Mouse (Mus musculus) retina, postnatal 1 day (tissue): ENCODE results near the gene Olfr1328.
"Not testable (repeated sequence)": the region's sequence is repeated elsewhere in the genome, so short reads cannot be mapped to it uniquely, and the experiment has no call there.

Source experiments
- DNase-seq: peaks from one replicate; pipeline ENCODE4 v3.0.0-alpha.2; 2012

The Olfr1328 gene

DNA sequence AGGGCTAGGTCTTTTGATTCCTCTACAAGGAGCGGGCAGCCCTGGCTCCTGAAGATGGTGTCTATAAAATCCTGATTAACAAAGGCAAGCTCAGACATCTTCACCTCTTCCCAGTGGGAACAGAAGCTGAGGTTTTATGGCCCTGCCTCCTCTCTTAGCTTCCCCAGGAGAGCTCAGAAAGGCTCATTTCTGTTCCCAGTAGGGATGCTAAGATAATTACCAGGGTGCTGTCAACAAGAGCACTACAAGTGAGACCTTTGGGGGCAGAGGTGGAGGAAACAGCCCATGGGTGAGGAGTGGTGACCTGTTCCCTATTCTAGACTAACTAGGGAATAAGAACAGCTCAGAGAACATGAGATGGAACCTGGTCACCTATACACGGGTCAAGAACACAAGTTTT is at the start of gene Olfr1328:
TSS of gene Olfr1328 (minus strand) at position 101 of the 400 bp plus-strand sequence.
- no peak for DNase-seq

DNA sequence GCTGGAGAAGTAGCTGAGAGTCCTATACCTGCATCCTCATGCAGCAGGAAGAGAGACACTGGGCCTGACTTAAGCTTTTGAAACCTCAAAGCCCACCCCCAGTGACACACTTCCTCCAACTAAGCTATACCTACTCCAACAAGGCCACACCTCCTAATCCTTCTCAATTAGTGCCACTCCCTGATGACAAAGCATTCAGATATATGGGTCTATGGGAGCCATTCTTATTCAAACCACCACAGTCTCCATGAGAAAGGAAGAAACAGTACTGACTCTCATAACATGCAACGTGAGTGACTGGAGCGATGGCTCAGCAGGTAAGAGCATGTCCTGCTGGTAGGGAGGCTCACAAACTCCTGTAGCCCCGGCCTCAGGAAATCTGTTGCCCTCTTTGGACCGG is 46.9 kb upstream of the Olfr1328 start:
- no peak for DNase-seq

DNA sequence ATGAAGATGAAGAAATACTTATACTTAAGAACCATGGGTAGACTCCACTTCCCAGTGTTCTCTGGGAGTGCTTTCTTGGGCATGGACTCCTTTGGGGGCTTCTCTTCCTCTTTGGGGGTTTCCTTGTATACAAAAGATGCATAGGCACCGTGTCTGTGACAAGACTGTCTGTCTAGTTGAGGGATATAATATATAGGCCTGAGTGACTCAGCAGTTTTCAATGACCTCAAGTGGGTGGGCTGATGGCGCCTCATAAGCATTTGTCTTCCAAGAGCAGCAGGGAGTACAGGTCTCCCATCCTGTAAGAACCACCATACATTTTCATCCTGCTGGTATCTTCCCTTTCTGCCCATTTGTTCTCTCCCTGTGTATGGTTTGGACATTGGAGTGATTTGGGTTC is 34.9 kb upstream of the Olfr1328 start:
- DNase-seq: no peak

DNA sequence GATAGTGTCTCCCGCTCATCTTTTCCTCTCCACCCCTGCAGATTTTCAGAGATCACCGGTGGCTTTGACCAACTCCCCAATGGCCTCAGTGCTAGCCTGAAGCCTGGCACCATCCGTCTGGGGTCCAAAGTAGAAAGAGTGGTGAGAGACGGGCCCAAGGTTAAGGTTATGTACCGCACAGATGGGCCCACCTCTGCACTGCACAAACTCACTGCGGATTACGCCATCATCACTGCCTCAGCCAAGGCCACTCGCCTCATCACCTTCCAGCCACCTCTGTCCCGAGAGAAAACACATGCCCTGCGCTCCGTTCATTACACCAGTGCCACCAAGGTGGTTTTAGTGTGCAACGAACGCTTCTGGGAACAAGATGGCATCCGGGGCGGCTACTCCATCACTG is 29.3 kb upstream of the Olfr1328 start:
- no peak for DNase-seq

DNA sequence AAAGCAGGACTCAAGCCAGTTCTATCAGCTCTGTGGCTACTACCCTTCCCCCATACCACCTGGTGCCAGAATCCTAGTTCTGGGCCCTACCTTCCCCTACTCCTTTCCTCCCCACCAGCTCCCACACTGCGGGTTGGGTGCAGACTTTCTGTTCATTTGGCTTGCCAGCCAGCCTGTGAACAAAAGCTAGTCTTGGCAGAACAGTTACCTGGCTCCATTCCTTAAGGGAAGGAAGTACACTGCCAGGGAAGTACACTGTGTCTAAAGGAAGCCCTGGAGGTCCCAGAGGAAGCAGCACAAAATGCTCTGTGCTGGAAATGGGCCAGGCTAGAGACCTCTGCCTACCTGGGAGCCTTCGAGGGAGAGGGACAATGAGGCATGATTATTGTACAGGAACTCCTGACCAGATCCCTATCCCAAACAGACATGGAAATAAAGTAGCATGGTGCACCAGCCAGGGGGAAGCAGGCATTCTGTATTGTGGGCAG is 22.8 kb upstream of the Olfr1328 start, which contains the start of gene Lao1:
TSS of gene Lao1 (plus strand) at position 438 of the 488 bp plus-strand sequence.
- DNase-seq: no peak

DNA sequence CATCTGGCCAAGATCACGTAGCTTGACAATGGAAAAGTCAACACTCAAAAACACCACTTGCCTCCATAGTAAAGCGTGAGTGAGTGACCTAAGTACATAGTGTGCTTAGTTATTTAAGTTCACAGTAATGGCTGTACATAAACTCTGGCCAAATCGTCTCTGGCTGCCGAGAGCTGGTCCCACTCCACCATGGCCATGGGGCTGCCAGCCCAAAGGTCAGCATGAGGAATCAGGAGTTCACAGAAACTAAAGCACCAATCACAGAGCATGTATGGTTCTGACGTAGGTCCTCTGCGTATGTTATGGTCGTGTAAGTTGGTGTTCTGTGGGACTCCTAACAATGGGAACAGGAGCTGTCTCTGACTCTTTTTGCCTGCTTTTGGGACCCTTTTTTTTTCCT is 20.4 kb upstream of the Olfr1328 start:
- no peak for DNase-seq

DNA sequence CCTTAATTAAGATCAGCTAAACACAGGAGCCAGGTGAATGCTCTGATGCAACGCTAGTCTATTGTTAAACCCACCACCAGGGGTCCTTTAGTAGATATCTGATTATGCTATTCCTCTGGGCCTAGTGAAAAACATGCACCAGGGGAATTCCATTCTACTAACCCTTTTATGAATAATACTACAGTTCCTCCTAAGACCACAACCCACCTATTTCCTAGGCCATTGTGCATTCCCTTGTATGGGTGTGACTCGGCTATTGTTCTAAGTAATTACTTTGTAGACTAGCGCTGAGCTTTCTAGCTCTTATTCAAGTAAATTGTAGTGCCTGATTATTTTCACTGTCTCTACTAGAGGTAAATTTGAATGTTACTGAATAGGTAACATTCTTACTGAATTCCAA is 7.1 kb downstream of the Olfr1328 start:
- not testable (repeated sequence) for DNase-seq

DNA sequence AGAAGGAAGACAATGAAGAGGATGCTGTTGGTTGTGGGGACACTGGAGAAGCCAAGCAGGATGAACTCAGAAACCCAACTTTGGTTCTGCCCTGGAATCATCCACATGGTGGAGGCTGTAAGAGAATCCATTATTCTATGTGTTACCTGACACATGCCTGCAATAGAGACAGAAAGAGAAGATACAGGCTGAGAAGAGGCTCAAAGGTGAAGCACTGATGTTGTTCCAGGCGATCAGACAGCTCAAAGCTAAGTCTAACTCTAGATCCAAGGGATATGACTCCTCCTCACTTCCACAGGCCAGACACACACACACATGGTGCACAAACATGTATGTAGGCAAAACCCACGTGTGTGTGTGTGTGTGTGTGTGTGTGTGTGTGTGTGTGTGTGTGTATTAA is 21.0 kb downstream of the Olfr1328 start, which contains the start of gene Olfr1329:
TSS of gene Olfr1329 (minus strand) at position 101 of the 400 bp plus-strand sequence.
- not testable (repeated sequence) for DNase-seq

DNA sequence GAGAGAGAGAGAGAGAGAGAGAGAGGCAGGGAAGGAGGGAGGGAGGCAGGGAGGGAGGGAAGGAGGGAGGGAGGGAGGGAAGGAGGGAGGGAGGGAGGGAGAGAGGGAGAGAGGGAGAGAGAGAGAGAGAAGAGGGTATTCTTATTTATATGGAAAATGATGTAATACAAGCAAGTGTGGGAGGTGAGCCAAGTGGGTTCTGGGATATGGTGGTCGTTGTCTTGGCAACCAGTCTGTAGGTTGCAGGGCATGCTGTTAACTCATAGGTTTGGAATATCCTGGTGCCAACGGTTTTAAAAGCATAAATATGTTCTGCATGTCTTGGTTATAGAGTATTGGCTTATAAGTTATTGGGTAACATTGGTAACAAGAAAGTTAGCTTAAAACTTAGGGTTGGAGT is 36.4 kb downstream of the Olfr1328 start:
- DNase-seq: no peak

DNA sequence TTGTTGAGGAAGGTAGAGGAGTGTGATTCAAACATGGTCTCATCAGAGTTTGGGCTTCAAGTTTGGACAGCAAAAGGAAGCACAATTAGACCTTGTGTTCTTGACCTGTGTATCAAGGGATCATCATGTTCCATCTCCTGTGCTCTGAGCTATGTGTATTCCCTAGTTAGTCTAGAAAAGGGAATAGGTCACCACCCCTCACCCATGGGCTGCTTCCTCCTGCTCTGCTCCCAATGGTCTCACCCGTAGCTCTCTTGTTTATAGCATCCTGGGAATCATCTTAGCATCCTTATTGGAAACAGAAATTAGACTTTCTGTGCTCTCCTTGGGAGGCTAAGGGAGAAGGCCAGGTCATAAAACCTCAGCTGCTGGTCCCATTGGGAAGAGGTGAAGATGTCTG is 50.1 kb downstream of the Olfr1328 start, which contains the start of gene Olfr1330:
TSS of gene Olfr1330 (plus strand) at position 301 of the 400 bp plus-strand sequence.
- DNase-seq: no peak
